Mouse (Mus musculus) ES-E14 (cell line): ENCODE results near the gene Uap1. TPM values are rescaled to one million over a fixed set of nuclear protein-coding genes. Genes with fewer than 3 reads are reported as not detected.

Experiments
- DNase-seq: peaks from one replicate; pipeline ENCODE4 v3.0.0-alpha.2; 2013; ENCODE audit warnings: low read depth, low spot score
- H3K27ac ChIP-seq: 2 replicates; pipeline ENCODE4 v1.5.1; 2012; ENCODE audit warnings: low read depth, mild to moderate bottlenecking, low read length, moderate library complexity, mixed read lengths; ENCODE audit not compliant: poor library complexity, insufficient read depth, severe bottlenecking
- H3K36me3 ChIP-seq: 2 replicates; pipeline ENCODE4 v1.6.1; 2012; ENCODE audit warnings: mild to moderate bottlenecking, low read length, moderate library complexity, mixed read lengths; ENCODE audit not compliant: control insufficient read depth, poor library complexity, insufficient read depth, severe bottlenecking
- H3K4me1 ChIP-seq, 2 experiments: fragments of 150-350 bp in 1 of 2; sonication (generic) in 1 of 2; 2 replicates each; pipeline ENCODE4 v1.6.1; 2012; ENCODE audit warnings: low read length in 2 of 2, mild to moderate bottlenecking in 1 of 2, mixed read lengths in 1 of 2; ENCODE audit not compliant: control insufficient read depth in 2 of 2, insufficient read depth in 2 of 2, poor library complexity in 1 of 2
- H3K4me3 ChIP-seq, 2 experiments: fragments of 150-350 bp in 1 of 2; sonication (generic) in 1 of 2; 2 replicates each; pipeline ENCODE4 v1.5.1; 2012; ENCODE audit warnings: low read length in 2 of 2, low read depth in 1 of 2, mild to moderate bottlenecking in 1 of 2, mixed read lengths in 1 of 2; ENCODE audit not compliant: insufficient read depth in 1 of 2, poor library complexity in 1 of 2, severe bottlenecking in 1 of 2
- H3K9ac ChIP-seq: 2 replicates; pipeline ENCODE4 v1.6.1; 2012; ENCODE audit warnings: low read depth, mild to moderate bottlenecking, low read length, mixed read lengths; ENCODE audit not compliant: poor library complexity, insufficient read depth, severe bottlenecking
- H3K9me3 ChIP-seq: fragments of 150-350 bp; sonication (generic); 2 replicates; pipeline ENCODE4 v1.6.1; 2012; ENCODE audit warnings: low read depth, mild to moderate bottlenecking, low read length; ENCODE audit not compliant: control insufficient read depth, insufficient read depth
- CHD2 ChIP-seq: IDR thresholded peaks from 2 replicates; pipeline ENCODE4 v1.6.1; 2014; ENCODE audit warnings: mild to moderate bottlenecking, low read depth, low read length, inconsistent platforms
- HCFC1 ChIP-seq: IDR thresholded peaks from 2 replicates; pipeline ENCODE4 v1.6.1; 2012; ENCODE audit warnings: low read length, inconsistent platforms, borderline replicate concordance; ENCODE audit not compliant: insufficient read depth
- MAFK ChIP-seq: IDR thresholded peaks from 2 replicates; pipeline ENCODE4 v1.6.1; 2014; ENCODE audit warnings: mild to moderate bottlenecking, low read depth, low read length, inconsistent platforms; ENCODE audit not compliant: insufficient read depth
- ZC3H11A ChIP-seq: IDR thresholded peaks from 2 replicates; pipeline ENCODE4 v1.6.1; 2012; ENCODE audit warnings: low read depth, mild to moderate bottlenecking, inconsistent platforms, low read length, borderline replicate concordance
- ZNF384 ChIP-seq: IDR thresholded peaks from 2 replicates; pipeline ENCODE4 v1.6.1; 2012; ENCODE audit warnings: low read depth, low read length, inconsistent platforms
- in situ Hi-C, 2 experiments: fragments of 600-800 bp; cut with MboI; formaldehyde crosslinking; loops; one replicate each; pipeline ENCODE4 v1.15.1; 2025; ENCODE audit warnings: low sequenced_read_pairs in 2 of 2, inconsistent platforms in 1 of 2; ENCODE audit not compliant: unreplicated experiment in 2 of 2
- total RNA-seq: library from RNA; depleted of rRNA; stranded (reverse); fragments of 300-350 nt; gene quantifications from 2 replicates; pipeline ENCODE4 v1.2.3, GENCODE M21; 2012

Uap1 gene
- total RNA-seq, 1 experiment, result 22.2 TPM

GRCm38 (mm10) chr1:170175848-170176247 is 1.1 kb upstream of the Uap1 start:
- H3K4me3 ChIP-seq, result no peak overlapping the region; a peak in 1 of 4 replicates
- H3K27ac ChIP-seq, result no peak overlapping the region
- TF ChIP-seq ZNF384 (no peak), MAFK (no peak), CHD2 (no peak), HCFC1 (no peak), ZC3H11A (no peak)
- in situ Hi-C loops, result no loop called here
- H3K9ac ChIP-seq, result no peak overlapping the region
- no peaks in the 10 kb centered on the region for H3K9me3 ChIP-seq
- no peaks in the 10 kb centered on the region for H3K36me3 ChIP-seq
- DNase-seq, result no peak
- peaks cover 0 to 2% of the 10 kb centered on the region in 2 experiments; a peak in 1 of 4 replicates for H3K4me1 ChIP-seq

GRCm38 (mm10) chr1:170173991-170174813 is 555 bp downstream of the Uap1 start:
- Histone ChIP-seq H3K36me3 (no peaks in the 10 kb centered on the region), H3K9me3 (no peaks in the 10 kb centered on the region), H3K4me1 (peaks cover 0 to 2% of the 10 kb centered on the region in 2 experiments; a peak in 1 of 4 replicates), H3K4me3 (peak overlapping the region; percentile 72 to 93), H3K27ac (no peak overlapping the region), H3K9ac (peak overlapping the region; percentile 88)
- in situ Hi-C loops, result no loop called here
- DNase-seq, result peak; percentile 17
- TF ChIP-seq CHD2, result no peak
- no peak for TF ChIP-seq MAFK
- TF ChIP-seq ZC3H11A, result no peak
- no peak for TF ChIP-seq HCFC1
- no peak for TF ChIP-seq ZNF384

GRCm38 (mm10) chr1:170167781-170168180 is 7.0 kb downstream of the Uap1 start:
- in situ Hi-C loops, result no loop called here
- H3K36me3 ChIP-seq, result no peaks in the 10 kb centered on the region; the same call in 1 of the 2 replicates
- no peak for TF ChIP-seq ZNF384
- TF ChIP-seq CHD2, result no peak
- TF ChIP-seq HCFC1, result no peak
- no peak for TF ChIP-seq ZC3H11A
- no peak for TF ChIP-seq MAFK

GRCm38 (mm10) chr1:170164913-170165312 is 9.8 kb downstream of the Uap1 start:
- in situ Hi-C loops, result no loop called here
- Histone ChIP-seq H3K9ac (no peak overlapping the region), H3K4me1 (peaks cover 0 to 2% of the 10 kb centered on the region in 2 experiments; a peak in 1 of 4 replicates), H3K27ac (no peak overlapping the region), H3K9me3 (no peaks in the 10 kb centered on the region), H3K4me3 (no peak overlapping the region), H3K36me3 (peaks cover 3% of the 10 kb centered on the region; the same call in 1 of the 2 replicates)
- no peak for DNase-seq
- TF ChIP-seq ZC3H11A (no peak), HCFC1 (no peak)

More at GRCm38 (mm10) chr1:170167781-170168180, 7.0 kb downstream of the Uap1 start:
- H3K9ac ChIP-seq, result no peak overlapping the region
- no peak overlapping the region for H3K4me3 ChIP-seq
- H3K9me3 ChIP-seq, result no peaks in the 10 kb centered on the region
- DNase-seq, result no peak
- H3K4me1 ChIP-seq, result peaks cover 0 to 2% of the 10 kb centered on the region in 2 experiments; a peak in 1 of 4 replicates
- H3K27ac ChIP-seq, result no peak overlapping the region
